Mouse (Mus musculus) embryonic fibroblast, embryonic 13.5 days (primary cell): ENCODE results near the gene Atp6v0e2. TPM values are rescaled to one million over a fixed set of nuclear protein-coding genes. Genes with fewer than 3 reads are reported as not detected.

ENCODE experiments used
- H3K27ac ChIP-seq: 2 replicates; pipeline ENCODE4 v1.5.1; 2012; ENCODE audit warnings: low read length, control low read depth, inconsistent platforms; ENCODE audit not compliant: insufficient read depth
- H3K4me1 ChIP-seq: 2 replicates; pipeline ENCODE4 v1.6.1; 2011; ENCODE audit warnings: low read length; ENCODE audit not compliant: control insufficient read depth, insufficient read depth
- H3K4me3 ChIP-seq: 2 replicates; pipeline ENCODE4 v1.5.1; 2011; ENCODE audit warnings: mild to moderate bottlenecking, control low read depth, low read length; ENCODE audit not compliant: insufficient read depth
- CTCF ChIP-seq: IDR thresholded peaks from 2 replicates; pipeline ENCODE4 v1.5.1; 2011; ENCODE audit warnings: mild to moderate bottlenecking, control low read depth, low read length, moderate library complexity, borderline replicate concordance; ENCODE audit not compliant: insufficient read depth
- POLR2A ChIP-seq: IDR thresholded peaks from 2 replicates; pipeline ENCODE4 v1.6.1; 2011; ENCODE audit warnings: low read depth, mild to moderate bottlenecking, control low read depth, low read length, moderate library complexity
- polyA plus RNA-seq: library from polyadenylated mRNA; stranded (reverse); fragments of >200 nt; gene quantifications from 2 replicates; pipeline ENCODE4 v1.2.4, GENCODE M21; 2011; ENCODE audit warnings: low read depth; ENCODE audit not compliant: missing spikeins, insufficient read length

Gene Atp6v0e2
- polyA plus RNA-seq, 1 experiment = 18.2 TPM

DNA sequence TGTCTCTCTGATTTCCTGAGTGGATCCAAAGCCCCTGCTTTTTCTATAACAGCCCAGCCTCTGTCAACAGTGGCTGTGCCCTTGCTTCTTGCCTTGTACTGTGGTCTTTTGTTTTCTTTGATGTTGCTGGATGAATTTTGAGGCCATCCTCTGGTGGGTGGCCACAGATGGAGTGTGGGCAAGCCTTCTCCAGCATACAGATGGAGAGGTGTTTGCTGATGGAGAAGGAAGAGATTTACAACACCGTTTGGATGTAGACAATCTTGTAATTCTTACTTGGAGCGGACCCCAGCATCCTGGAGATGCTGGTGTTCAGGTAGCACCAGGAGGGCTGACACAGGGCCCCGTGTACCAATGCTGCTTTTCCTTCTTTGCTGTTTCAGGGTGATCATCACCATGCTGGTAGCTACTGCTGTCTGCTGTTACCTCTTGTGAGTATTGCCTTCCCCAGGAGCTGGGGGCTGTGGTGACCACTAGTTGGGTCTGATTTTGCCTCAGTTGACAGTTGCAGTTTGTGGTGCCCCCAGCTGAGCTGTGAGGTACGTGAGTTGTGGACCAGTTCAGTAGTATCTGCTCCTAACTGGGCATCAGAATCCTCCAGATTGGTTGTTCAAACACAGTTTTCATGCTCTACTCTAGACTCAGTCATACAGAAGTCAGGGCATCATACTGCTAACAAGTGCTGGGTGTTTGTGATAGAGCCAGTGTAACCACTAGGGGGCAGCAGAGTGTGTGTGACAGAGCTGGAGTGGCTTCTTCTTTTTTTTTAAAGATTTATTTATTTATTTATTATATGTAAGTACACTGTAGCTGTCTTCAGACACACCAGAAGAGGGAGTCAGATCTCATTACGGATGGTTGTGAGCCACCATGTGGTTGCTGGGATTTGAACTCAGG, 1.7 kb downstream of the Atp6v0e2 start:
- Histone ChIP-seq H3K27ac (no peak overlapping the region), H3K4me3 (no peak overlapping the region), H3K4me1 (peaks cover 20% of the 10 kb centered on the region)
- TF ChIP-seq POLR2A (no peak), CTCF (peak; percentile 51; the same call in 1 of the 2 replicates)

DNA sequence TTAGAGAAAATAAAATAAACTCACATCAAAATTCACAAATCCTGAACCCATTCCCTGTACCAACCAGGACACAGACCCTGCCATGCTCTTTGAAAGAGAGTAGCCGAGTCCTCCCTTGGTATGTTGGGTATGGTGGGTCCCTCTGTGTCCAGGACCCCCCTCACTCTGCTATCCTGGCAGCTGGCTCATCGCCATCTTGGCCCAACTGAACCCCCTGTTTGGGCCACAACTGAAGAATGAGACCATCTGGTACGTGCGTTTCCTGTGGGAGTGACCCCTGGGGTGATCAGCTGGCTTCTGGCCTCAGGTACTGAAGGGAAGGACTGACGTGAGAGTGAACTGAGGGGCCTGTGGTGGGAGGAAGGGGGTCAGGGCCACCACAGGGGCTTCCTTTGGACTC, 2.4 kb downstream of the Atp6v0e2 start:
- H3K27ac ChIP-seq = no peak overlapping the region
- TF ChIP-seq CTCF (no peak), POLR2A (no peak)
- H3K4me1 ChIP-seq = peaks cover 20% of the 10 kb centered on the region
- H3K4me3 ChIP-seq = no peak overlapping the region

- H3K27ac ChIP-seq = peak overlapping the region; percentile 83
- peaks cover 20% of the 10 kb centered on the region for H3K4me1 ChIP-seq
- TF ChIP-seq CTCF (no peak), POLR2A (no peak)
- H3K4me3 ChIP-seq = no peak overlapping the region
Observed at GRCm38 (mm10) chr6:48540721-48541120, 3.3 kb downstream of the Atp6v0e2 start.

DNA sequence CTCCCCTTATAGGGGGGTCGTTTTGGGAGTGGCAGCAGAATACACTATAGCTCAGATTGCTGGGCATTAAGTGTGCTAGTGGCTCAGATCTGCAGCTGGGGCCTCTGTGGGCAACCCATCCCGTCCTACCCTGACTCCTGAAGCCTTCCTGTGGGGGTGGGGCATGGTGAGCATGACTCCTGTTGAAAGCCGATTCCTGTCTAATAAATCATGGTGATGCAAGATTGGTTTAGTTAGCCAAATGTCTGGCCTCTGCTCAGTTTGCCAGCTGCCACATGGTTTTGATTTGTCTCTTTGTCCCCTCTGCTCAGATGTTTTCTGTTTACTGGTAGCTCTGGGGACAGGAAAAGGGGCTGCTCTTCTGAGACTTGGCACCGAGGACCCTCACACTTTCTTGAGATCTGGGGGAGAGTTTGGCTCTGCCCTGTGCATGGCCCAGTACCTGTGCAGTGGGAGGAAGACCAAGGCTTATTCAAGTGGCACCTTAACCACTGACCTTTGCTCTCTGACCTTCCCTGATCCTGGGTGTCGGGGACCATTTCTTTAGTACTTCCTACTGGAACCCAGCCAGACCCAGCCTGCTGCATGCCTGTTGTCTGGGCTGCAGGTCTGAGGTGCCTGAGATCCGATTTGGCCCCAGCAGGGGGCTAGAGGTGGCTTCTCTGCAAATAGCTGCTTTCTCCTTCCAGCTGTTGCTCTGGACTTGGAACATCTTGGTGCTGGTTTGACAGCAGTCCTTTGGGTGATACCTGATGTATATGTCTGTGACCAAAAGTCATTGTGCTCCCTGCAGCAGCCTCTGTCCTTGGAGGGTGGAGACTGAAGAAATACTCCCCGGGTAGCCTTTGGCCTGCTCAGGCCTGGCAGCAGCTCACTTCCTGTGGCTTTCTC, 4.4 kb downstream of the Atp6v0e2 start:
- H3K27ac ChIP-seq = peak overlapping the region; percentile 83
- peaks cover 23% of the 10 kb centered on the region for H3K4me1 ChIP-seq
- no peak overlapping the region for H3K4me3 ChIP-seq
- TF ChIP-seq POLR2A = no peak
- TF ChIP-seq CTCF = no peak

GRCm38 (mm10) chr6:48542631-48543030, 5.2 kb downstream of the Atp6v0e2 start:
- TF ChIP-seq CTCF = no peak
- TF ChIP-seq POLR2A = no peak
- no peak overlapping the region for H3K4me3 ChIP-seq
- no peak overlapping the region for H3K27ac ChIP-seq
- peaks cover 27% of the 10 kb centered on the region for H3K4me1 ChIP-seq

DNA sequence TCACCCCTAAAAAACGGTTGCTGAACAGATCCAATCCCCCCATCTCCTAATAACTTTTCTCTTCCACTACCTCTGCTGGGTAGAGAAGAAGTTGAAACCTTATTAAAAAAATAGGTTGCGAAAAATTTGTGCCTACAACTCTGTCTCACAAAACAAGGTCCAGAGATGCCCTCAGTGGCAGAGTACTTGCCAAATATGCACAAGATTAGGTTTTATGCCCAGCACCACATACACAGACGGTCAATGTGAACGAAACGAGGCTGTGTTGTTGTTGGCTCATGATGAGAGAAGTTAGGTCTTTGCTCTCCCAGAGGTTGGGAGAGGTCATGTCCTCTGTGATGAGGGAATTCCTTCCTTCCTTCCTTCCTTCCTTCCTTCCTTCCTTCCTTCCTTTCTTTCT, 7.8 kb downstream of the Atp6v0e2 start:
- peaks cover 27% of the 10 kb centered on the region for H3K4me1 ChIP-seq
- no peak overlapping the region for H3K27ac ChIP-seq
- no peak overlapping the region for H3K4me3 ChIP-seq
- no peak for TF ChIP-seq POLR2A

GRCm38 (mm10) chr6:48546271-48546670, 8.9 kb downstream of the Atp6v0e2 start:
- TF ChIP-seq CTCF = no peak; the same call in 1 of the 2 replicates
- TF ChIP-seq POLR2A = no peak
- peaks cover 21% of the 10 kb centered on the region for H3K4me1 ChIP-seq
- peak overlapping the region; percentile 42; the same call in 1 of the 2 replicates for H3K27ac ChIP-seq
- H3K4me3 ChIP-seq = no peak overlapping the region

DNA sequence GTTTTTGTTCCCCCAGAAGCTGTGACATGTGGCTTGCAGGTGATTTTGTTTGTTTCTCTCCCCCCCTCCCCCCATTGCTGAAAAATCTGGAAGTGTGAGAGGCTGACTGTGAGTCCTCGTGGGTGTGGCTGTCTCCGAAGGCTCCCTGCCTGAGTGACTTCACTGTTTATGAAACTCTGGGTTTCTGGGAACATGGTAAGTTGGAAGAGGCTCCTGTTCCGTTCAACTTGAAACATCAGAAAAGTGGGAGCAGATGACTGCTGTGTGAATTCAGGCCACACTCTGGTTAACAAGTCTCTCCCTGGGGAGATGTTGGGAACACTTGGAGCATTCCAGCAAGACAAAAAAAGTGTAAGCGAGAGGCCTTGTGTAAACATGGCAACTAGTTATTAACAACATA, 9.4 kb downstream of the Atp6v0e2 start:
- Histone ChIP-seq H3K4me3 (no peak overlapping the region), H3K27ac (peak overlapping the region; percentile 42; the same call in 1 of the 2 replicates), H3K4me1 (peaks cover 17% of the 10 kb centered on the region)
- TF ChIP-seq POLR2A (no peak), CTCF (no peak)

- Histone ChIP-seq H3K4me1 (peaks cover 7% of the 10 kb centered on the region; the same call in 1 of the 2 replicates), H3K27ac (no peak overlapping the region), H3K4me3 (no peak overlapping the region)
- TF ChIP-seq CTCF (no peak), POLR2A (no peak)
Observed at GRCm38 (mm10) chr6:48548314-48548713, 10.9 kb downstream of the Atp6v0e2 start.

DNA sequence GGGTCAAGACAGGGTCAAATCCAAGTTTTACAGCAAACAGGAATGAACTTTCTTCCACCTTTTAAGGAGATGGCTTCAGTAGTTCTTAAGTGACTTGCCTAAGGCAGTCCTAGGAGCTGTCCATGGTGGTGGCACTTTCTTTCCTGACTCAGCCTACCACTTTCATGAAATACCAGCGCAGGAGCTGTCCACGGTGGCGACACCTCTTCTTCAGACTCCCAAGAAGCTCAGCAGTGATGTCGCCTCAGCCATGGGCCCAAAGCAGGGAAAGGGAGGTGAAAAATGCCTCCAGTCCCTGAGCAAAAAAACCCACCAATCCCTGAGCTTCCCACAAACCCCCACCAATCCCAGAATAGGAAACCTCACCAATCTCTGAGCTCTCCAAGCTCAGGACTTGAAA, 15.5 kb downstream of the Atp6v0e2 start:
- H3K4me1 ChIP-seq = no peaks in the 10 kb centered on the region
- H3K4me3 ChIP-seq = no peak overlapping the region
- no peak overlapping the region for H3K27ac ChIP-seq
- no peak for TF ChIP-seq POLR2A
- TF ChIP-seq CTCF = no peak
